Mouse (Mus musculus): ENCODE results near the gene Wdr37.

DNA sequence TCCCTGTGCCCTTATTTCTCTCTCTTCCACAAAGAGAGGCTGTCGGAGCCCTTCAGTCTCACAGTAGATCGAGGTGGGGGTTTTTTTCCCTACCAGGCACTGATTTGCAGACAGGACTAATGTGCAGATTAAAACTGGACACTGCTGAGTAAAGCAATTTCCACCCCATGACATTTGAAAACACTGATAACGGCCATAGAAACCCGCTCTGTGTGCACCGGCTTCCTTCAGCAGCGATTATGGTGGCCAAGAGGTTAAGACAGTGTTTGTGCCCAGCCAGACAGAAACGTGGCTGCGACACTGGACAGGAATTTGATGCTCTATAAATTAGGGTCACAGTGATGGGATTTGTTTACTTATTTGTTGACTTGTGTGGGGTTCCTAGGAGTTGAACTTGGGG is 78.5 kb downstream of the Wdr37 start:
- TF ChIP-seq CTCF (IDR thresholded peaks at IDR 0.05; ENCODE audit: low read depth, low read length) (no peak), POLR2A (IDR thresholded peaks at IDR 0.05; ENCODE audit: borderline replicate concordance, low read depth, low read length) (no peak)
